Mouse (Mus musculus) neural tube, embryonic 13.5 days (tissue): ENCODE measurements around the gene Col19a1. TPM values are rescaled to one million over a fixed set of nuclear protein-coding genes. Genes with fewer than 3 reads are reported as not detected.
A peak's percentile ranks its signal among the peaks of the same experiment; 100 is the strongest.

Experiments used
- ATAC-seq: fragments of 200-750 bp; cut with Nextera tagmentation; 2 replicates; pipeline ENCODE4 v1.8.0; 2017; ENCODE audit warnings: low read depth, mild to moderate bottlenecking, moderate TSS enrichment, moderate library complexity
- H3K27ac ChIP-seq: fragments of 300-500 bp; sonication (generic); replicated peaks from 2 replicates; pipeline ENCODE4 v1.5.1; 2015; ENCODE audit warnings: moderate library complexity, mild to moderate bottlenecking, inconsistent platforms
- H3K27me3 ChIP-seq: fragments of 300-500 bp; sonication (generic); 2 replicates; pipeline ENCODE4 v1.6.1; 2015; ENCODE audit warnings: mild to moderate bottlenecking, inconsistent platforms
- H3K36me3 ChIP-seq: fragments of 300-500 bp; sonication (generic); 2 replicates; pipeline ENCODE4 v1.6.1; 2015; ENCODE audit warnings: mild to moderate bottlenecking, inconsistent platforms
- H3K4me1 ChIP-seq: fragments of 300-500 bp; sonication (generic); replicated peaks from 2 replicates; pipeline ENCODE4 v1.6.1; 2015; ENCODE audit warnings: inconsistent platforms
- H3K4me2 ChIP-seq: fragments of 300-500 bp; sonication (generic); 2 replicates; pipeline ENCODE4 v1.6.1; 2015; ENCODE audit warnings: inconsistent platforms, mild to moderate bottlenecking, moderate library complexity
- H3K4me3 ChIP-seq: fragments of 300-500 bp; sonication (generic); 2 replicates; pipeline ENCODE4 v1.5.1; 2015; ENCODE audit warnings: mild to moderate bottlenecking, inconsistent platforms
- H3K9ac ChIP-seq: fragments of 300-500 bp; sonication (generic); 2 replicates; pipeline ENCODE4 v1.6.1; 2015; ENCODE audit warnings: moderate library complexity, mild to moderate bottlenecking, inconsistent platforms
- H3K9me3 ChIP-seq: fragments of 300-500 bp; sonication (generic); 2 replicates; pipeline ENCODE4 v1.6.1; 2016; ENCODE audit warnings: inconsistent platforms
- WGBS: fragments of 180-500 bp; shearing (Covaris S2); methylation state at CpG from one replicate; pipeline ENCODE4 v1.1.7; 2015; 5-methylcytosine and 5-hydroxymethylcytosine counted together
- polyA plus RNA-seq: library from polyadenylated mRNA; unstranded; fragments of >200 nt; fragmentation: Nextera tagmentation; extraction: Ambion mirVana; gene quantifications from 2 replicates; pipeline ENCODE4 v1.2.1, GENCODE M21; 2015

Col19a1 gene
- polyA plus RNA-seq, 1 experiment from 2014 or later = 2.5 TPM

GRCm38 (mm10) chr1:24452572-24453269 lies 134.6 kb downstream of the Col19a1 start:
- Histone ChIP-seq H3K36me3 (no peaks in the 10 kb centered on the region), H3K9me3 (no peaks in the 10 kb centered on the region), H3K4me3 (no peak overlapping the region), H3K4me1 (no peaks in the 10 kb centered on the region), H3K27me3 (no peaks in the 10 kb centered on the region), H3K4me2 (no peak overlapping the region), H3K9ac (no peak overlapping the region), H3K27ac (no peak overlapping the region)
- no peak for ATAC-seq
- WGBS = 45% methylated on average over 10 of the region's 10 CpGs

DNA sequence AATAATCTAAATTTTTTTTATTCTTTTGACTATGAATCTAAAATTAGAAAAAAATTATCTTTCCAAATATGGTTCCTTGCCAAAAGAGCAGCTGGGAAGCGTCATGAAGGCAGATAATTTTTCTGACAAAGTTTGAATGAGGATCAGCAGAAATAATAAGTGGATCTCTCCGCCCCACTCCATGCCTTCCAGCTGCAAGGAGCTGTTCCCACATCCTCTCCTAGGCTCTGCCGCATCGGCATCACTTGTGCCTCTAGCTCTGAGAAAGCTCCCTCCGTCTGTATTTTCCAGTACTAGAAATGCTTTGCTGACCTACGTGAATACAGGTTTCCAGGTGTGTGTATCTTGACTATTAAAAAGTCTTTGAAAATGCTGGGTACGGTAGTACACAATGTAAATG lies 135.1 kb downstream of the Col19a1 start:
- ATAC-seq = no peak
- Histone ChIP-seq H3K36me3 (no peaks in the 10 kb centered on the region), H3K27ac (no peak overlapping the region), H3K4me3 (no peak overlapping the region), H3K27me3 (no peaks in the 10 kb centered on the region), H3K9me3 (no peaks in the 10 kb centered on the region), H3K9ac (no peak overlapping the region), H3K4me2 (no peak overlapping the region), H3K4me1 (no peaks in the 10 kb centered on the region)
- 75% methylated on average over 7 of the region's 7 CpGs for whole genome bisulfite sequencing

DNA sequence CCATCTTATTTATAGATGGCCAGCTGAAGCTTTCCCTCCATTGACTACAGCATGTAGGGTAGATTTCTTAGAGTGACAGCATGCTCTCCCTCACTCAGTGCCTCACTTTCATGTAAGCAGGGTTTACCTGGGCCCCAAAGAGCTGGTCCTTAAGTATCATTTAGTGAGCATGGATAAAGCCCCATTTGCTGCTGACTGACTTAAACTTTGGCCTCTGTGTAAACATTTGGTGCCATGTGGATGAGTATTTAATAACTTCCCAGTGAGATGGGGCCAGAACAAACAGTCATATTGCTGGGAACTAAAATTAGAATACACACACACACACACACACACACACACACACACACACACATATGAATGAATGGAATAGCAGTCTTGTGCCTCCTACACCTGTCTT lies 149.8 kb downstream of the Col19a1 start:
- no peak overlapping the region for H3K27ac ChIP-seq
- H3K4me1 ChIP-seq = no peaks in the 10 kb centered on the region
- no peak for ATAC-seq
- no peaks in the 10 kb centered on the region for H3K9me3 ChIP-seq
- no peaks in the 10 kb centered on the region for H3K36me3 ChIP-seq
- no peak overlapping the region for H3K4me3 ChIP-seq
- no peak overlapping the region for H3K9ac ChIP-seq
- no peak overlapping the region for H3K4me2 ChIP-seq
- H3K27me3 ChIP-seq = no peaks in the 10 kb centered on the region

DNA sequence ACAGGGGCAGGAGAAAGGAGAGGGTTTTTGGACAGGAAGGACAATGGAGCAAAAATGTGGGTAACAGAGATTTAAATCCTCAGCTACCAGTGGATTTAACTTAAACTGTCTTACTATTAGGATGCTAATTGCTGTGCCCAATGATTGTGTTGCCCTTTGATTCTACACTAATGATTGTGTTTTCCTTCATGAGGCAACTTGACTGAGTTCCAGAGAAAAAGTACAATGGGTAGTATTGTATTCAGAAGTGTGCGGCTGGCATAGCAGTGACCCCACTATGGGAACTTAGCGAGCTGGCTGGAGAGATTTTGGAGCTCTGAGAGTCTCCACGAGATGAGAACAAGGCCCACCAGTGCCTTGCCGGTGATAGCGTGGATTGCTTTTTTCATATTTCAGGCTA lies 159.0 kb downstream of the Col19a1 start:
- H3K36me3 ChIP-seq = no peaks in the 10 kb centered on the region
- no peak overlapping the region for H3K27ac ChIP-seq
- no peak overlapping the region for H3K9ac ChIP-seq
- H3K4me1 ChIP-seq = no peaks in the 10 kb centered on the region
- WGBS = 84% methylated on average over 5 of the region's 5 CpGs
- no peak for ATAC-seq
- H3K4me3 ChIP-seq = no peak overlapping the region
- no peaks in the 10 kb centered on the region for H3K9me3 ChIP-seq
- H3K4me2 ChIP-seq = no peak overlapping the region
- no peaks in the 10 kb centered on the region for H3K27me3 ChIP-seq

DNA sequence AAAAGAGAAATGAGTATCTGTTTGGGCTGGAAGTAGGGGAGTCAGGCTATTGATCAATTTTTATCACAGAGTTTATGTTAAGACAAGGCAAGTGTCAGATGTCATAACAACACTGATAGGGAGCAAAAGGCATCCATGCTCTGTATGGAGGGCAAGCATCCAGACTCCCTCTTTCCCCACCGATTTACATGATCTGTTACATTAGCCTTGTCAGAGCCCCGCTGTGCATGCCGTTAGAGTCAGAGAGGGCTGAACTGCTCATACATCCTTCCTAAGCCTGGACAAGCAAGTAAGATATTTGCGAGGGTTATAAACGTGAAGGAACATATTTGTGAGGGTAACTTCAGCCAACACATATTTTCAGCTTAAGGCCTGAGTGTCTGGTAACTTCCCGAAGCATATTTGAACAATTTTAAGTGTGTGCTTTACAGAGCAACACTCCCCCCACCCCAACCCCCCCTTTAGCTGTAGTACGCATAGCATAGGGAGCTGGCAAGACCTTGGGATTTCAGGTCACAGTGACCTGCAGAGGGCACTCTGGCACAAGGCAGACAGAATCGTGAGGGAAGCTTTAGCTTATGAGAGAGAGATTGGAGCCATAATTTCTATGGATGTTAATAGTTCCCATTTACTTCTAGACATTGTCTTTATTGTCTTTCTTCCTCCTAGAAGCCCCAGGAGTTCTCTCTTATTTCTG lies 209.0 kb downstream of the Col19a1 start:
- no peaks in the 10 kb centered on the region for H3K27me3 ChIP-seq
- no peaks in the 10 kb centered on the region for H3K9me3 ChIP-seq
- H3K4me2 ChIP-seq = no peak overlapping the region
- 34% methylated on average over 8 of the region's 8 CpGs for WGBS
- ATAC-seq = peak; percentile 85
- H3K9ac ChIP-seq = no peak overlapping the region
- no peak overlapping the region for H3K4me3 ChIP-seq
- H3K4me1 ChIP-seq = peaks cover 7% of the 10 kb centered on the region; the same call in 1 of the 2 replicates
- no peaks in the 10 kb centered on the region for H3K36me3 ChIP-seq
- no peak overlapping the region for H3K27ac ChIP-seq

GRCm38 (mm10) chr1:24374902-24375301 lies 212.4 kb downstream of the Col19a1 start:
- ATAC-seq = no peak
- no peak overlapping the region for H3K4me2 ChIP-seq
- no peak overlapping the region for H3K4me3 ChIP-seq
- peaks cover 7% of the 10 kb centered on the region; the same call in 1 of the 2 replicates for H3K4me1 ChIP-seq
- WGBS = 24% methylated on average over 2 of the region's 2 CpGs
- no peak overlapping the region for H3K9ac ChIP-seq
- no peaks in the 10 kb centered on the region for H3K36me3 ChIP-seq
- H3K27ac ChIP-seq = no peak overlapping the region
- H3K27me3 ChIP-seq = no peaks in the 10 kb centered on the region
- no peaks in the 10 kb centered on the region for H3K9me3 ChIP-seq

DNA sequence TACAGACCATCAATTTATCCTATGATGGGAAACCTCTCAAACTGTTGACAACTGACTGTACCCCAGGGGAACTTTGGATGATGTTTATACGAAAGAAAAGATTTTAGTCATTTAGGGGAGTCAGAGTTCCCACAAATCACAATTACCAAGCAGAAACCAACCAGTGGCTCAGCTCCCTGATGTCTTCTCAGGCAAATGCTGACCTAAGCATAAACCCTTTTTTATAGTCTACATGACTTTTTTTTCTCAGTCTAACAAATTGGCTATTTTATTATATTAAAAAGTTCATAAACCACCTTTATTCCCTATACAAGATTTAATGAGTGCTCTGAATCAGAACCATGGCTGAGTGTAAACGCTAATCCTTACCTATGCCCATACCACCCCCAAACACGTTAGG lies 213.6 kb downstream of the Col19a1 start:
- H3K36me3 ChIP-seq = no peaks in the 10 kb centered on the region
- 76% methylated on average over 3 of the region's 3 CpGs for WGBS
- no peak overlapping the region for H3K4me2 ChIP-seq
- H3K4me3 ChIP-seq = no peak overlapping the region
- H3K9me3 ChIP-seq = no peaks in the 10 kb centered on the region
- H3K9ac ChIP-seq = no peak overlapping the region
- ATAC-seq = no peak
- no peaks in the 10 kb centered on the region for H3K4me1 ChIP-seq
- H3K27me3 ChIP-seq = no peaks in the 10 kb centered on the region
- H3K27ac ChIP-seq = no peak overlapping the region

DNA sequence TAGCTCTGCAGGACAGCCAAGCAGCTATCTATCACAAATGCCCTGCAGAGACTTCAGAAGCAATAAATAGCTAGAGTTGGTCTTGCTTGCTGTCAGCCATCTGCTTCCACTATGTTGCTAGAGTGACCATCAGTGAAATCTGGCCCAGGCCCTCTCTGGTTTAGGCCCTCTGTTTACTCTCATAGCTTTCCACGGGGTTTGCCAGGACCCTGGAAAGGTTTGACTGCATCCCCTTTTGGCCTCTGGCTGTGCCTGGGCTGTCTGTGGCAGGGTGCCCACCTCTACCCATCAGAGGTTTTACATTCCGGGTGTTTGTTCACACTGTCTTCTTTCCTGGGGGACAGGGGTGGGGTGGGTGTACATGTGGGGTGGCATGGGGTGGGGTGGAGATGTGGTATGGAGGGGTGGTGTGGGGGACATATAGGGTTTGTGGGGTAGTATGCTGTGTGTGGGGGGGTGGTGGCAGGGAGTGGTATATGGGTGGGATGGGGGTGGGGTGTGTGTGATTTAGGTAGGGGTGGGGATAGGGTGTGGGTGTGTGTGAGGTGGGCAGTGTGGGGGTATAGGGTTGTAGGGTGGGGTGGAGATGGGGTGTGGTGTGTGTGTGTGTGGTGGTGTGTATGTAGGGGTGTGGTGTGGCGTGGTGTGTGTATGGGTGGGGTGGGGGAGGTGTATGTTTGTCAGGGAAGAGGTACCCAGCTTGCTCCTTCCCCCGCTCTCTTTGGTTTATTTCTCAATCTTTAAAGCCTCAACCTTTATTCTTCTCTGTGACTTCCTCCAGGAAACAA lies 214.6 kb downstream of the Col19a1 start:
- H3K4me1 ChIP-seq = peaks cover 7% of the 10 kb centered on the region
- no peaks in the 10 kb centered on the region for H3K36me3 ChIP-seq
- H3K9ac ChIP-seq = no peak overlapping the region
- no peak overlapping the region for H3K4me3 ChIP-seq
- H3K27ac ChIP-seq = no peak overlapping the region
- no peaks in the 10 kb centered on the region for H3K27me3 ChIP-seq
- no peak overlapping the region for H3K4me2 ChIP-seq
- 79% methylated on average over 4 of the region's 4 CpGs for WGBS
- no peak for ATAC-seq
- H3K9me3 ChIP-seq = no peaks in the 10 kb centered on the region

DNA sequence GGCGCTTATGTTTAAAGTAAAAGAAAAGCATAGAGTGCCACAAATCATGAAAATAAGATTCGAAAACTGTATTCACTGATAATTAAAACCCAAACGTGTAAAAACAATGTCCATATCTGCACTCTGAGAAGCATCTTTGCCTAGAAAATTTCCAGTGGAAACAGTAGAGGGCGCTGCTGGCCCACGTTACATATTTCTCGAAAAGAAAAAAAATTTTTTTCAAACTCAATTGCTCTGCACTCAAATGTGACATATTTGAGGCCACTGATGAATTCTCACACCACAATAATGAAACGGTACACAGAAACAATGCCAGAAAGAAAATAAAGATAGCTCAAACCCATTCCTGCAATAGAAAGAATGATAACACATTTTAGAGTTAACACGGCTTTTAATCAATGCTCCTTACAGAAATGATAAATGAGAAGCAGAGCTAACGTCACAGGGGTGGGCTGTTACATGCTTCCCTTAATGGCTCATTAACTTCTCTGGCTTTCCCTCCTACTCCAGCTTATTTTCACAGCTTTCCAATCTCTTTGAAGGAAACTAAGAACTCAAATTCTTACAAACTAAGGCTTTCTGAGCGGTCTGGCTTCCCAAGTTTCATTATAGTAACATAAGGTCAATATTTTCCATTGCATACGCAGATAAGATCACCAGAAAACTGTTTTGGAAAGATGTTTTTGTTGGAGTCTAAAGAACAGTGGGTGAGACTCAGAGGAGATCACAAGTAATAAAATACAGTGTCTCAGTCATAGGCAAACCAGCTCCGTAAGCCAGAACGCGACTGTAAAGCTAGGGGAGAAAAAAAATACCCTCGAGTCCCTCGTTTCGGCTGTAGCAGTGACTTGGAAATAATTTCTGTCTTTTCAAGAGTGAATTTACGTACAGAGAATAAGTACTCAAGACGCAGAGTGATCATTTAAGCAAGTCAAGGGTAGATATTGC lies 219.4 kb downstream of the Col19a1 start:
- H3K4me3 ChIP-seq = no peak overlapping the region
- H3K36me3 ChIP-seq = no peaks in the 10 kb centered on the region
- no peak overlapping the region; the same call in 1 of the 2 replicates for H3K27ac ChIP-seq
- H3K9me3 ChIP-seq = no peaks in the 10 kb centered on the region
- H3K4me2 ChIP-seq = peak overlapping the region; percentile 45
- peaks cover 7% of the 10 kb centered on the region for H3K4me1 ChIP-seq
- no peak overlapping the region for H3K9ac ChIP-seq
- 41% methylated on average over 19 of the region's 19 CpGs for WGBS
- ATAC-seq = no peak; the same call in 1 of the 2 replicates
- H3K27me3 ChIP-seq = no peaks in the 10 kb centered on the region

- Histone ChIP-seq H3K36me3 (no peaks in the 10 kb centered on the region), H3K4me2 (no peak overlapping the region), H3K27me3 (no peaks in the 10 kb centered on the region), H3K4me3 (no peak overlapping the region), H3K9me3 (no peaks in the 10 kb centered on the region), H3K4me1 (peaks cover 7% of the 10 kb centered on the region), H3K27ac (no peak overlapping the region), H3K9ac (no peak overlapping the region)
- 71% methylated on average over 7 of the region's 7 CpGs for WGBS
- no peak for ATAC-seq
Observed at GRCm38 (mm10) chr1:24364775-24365174, 222.5 kb downstream of the Col19a1 start.

DNA sequence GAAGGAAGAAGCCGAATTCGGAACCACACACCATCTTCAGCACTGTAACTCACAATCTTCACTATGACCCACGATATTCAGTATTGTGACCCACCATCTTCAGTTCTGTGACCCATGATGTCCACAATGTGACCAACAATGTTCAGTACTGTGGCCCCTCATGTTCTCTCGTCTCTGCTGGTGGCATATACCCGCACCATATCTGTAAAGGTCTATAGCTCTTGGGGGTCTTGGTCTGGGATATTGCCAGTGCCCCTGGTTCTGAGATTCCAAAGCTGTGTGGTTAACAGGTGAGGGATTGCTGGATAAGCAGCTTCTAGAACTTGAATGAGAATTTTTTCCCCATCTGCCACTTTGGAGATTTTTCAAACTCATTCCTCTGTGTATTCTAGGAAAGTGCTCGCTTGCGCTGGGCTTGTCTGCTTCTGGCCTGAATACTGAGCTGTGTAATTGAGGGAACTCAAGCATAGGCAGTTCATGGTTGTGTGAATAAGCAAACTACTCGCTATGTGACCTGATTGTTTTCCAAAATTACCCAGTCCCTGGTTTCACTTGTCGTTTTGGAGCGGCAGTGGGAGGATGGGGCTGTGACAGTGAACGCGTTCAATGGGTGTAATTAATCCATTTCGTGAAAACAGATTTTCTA lies 225.2 kb downstream of the Col19a1 start:
- no peak overlapping the region for H3K4me2 ChIP-seq
- H3K27ac ChIP-seq = no peak overlapping the region
- H3K4me3 ChIP-seq = no peak overlapping the region
- H3K4me1 ChIP-seq = no peaks in the 10 kb centered on the region
- H3K9ac ChIP-seq = no peak overlapping the region
- H3K9me3 ChIP-seq = no peaks in the 10 kb centered on the region
- 81% methylated on average over 13 of the region's 13 CpGs for WGBS
- no peaks in the 10 kb centered on the region for H3K36me3 ChIP-seq
- no peak for ATAC-seq
- no peaks in the 10 kb centered on the region for H3K27me3 ChIP-seq
